Mouse (Mus musculus): Measurements from ENCODE around the gene Sox11. TPM values are rescaled to one million over a fixed set of nuclear protein-coding genes. Genes with fewer than 3 reads are reported as not detected.

Gene Sox11
- total RNA-seq, 2 experiments from 2014 or later, result not detected

DNA sequence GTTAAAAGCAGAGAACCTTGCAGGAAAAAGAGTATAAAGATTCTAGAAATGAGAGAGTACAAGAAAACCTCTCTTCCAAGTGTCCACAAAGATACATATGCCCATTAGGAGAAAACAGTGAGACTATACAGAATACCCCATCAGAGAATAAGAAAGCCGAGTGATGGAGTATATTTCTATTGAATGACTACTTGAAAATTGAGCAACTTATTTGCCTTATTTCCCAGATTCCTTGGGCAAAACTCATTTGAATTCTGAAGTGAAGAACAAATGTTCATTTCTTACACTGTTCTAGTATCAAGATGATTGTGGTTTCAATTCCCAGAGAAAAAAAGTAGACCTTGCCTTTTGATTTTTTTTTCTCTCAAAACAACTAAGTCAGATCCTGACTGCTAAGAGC, 4.9 kb downstream of the Sox11 start:
- ATAC-seq (replicated peaks; ENCODE audit: low FRiP score, poor library complexity, severe bottlenecking), result no peak

DNA sequence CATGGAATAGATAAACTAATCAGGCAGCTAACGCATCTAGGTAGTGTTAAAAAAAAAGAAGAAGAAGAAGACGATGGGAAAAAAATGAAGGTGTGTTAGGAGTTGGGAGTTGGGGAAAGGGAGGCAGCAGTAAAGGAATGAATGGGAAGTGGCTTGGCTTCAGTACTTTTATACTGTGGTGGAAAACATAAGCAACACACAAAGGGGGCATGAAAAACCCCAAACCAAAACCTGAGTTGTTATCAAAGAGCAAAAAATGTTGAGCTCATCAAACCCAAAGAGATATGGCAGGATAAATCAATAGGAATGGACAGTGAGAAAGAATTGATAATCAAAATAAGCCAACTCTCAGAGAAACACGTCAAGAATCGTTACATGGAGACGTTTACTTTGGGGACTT, 5.6 kb downstream of the Sox11 start:
- ATAC-seq (replicated peaks; ENCODE audit: low FRiP score, poor library complexity, severe bottlenecking), result no peak

DNA sequence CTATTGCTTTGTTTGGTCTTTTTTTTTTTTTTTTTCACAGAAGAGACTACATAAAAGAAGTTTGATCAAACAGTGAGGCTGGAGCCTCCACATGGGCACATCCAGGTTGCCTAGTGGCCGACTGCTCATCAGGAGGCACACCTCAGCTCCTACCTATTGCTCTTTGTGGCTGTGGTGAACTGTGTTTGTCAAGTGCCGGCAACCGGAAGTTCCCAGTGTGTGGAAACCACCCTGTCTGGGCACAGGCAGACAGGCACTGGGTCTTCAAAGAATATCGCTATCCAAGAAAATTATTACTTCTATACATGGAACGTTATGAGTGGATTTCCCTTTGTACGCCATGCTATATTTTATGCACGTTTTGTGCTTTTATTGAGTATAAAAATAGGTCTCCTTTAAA, 6.0 kb downstream of the Sox11 start:
- no peak for ATAC-seq (replicated peaks; ENCODE audit: low FRiP score, poor library complexity, severe bottlenecking)

DNA sequence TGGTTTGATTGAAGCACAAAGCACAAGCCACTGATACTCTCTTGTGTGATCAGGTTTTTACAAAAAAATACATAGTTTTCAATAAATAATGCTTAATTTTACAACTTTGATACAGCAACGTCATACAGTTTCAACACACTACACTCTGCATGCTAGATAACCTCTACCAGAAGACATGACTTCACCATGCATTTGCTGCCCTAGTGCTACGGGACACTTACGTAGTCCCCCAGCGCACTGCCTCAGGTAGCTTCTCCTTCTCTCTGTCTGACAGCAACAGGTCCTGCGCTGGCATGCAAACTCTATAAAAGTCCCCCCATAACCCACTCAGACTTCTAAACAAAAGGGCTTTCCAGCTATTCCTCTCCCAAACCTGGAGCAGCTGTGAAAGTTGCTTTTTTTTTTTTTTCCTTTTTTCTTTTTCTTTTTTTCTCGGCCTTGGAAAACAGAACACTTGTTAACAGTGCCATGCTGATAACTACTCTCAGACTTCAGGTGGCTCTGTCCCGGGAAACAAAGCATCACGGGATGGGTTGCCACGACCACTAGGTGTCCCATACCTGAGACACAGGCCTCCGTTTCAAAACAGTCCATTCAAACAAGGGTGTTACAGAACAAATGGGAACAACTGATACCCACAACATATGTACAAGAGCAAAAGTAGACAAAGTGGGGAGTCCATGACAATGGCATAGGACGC, 6.9 kb downstream of the Sox11 start:
- ATAC-seq (replicated peaks; ENCODE audit: low FRiP score, poor library complexity, severe bottlenecking), result no peak

DNA sequence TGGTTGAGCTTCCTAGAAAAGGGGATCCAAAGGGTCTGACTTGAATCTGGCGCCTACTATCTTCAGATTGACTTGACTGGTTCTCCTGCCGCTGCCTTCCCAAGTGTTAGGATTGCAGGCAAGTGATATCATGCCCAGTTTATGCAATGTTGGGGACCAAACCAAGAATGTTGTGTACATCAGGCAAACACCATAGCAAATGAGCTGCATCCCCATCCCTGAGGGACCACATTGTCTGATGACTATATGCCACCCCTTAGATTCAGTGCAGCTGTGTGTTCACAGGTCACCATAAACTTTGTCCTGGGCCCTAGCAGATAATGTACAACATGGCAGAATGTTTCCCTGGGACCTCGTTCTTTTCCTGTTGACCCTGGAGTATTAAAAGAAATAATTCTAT, 8.8 kb downstream of the Sox11 start:
- no peak for ATAC-seq (replicated peaks; ENCODE audit: low FRiP score, poor library complexity, severe bottlenecking)

DNA sequence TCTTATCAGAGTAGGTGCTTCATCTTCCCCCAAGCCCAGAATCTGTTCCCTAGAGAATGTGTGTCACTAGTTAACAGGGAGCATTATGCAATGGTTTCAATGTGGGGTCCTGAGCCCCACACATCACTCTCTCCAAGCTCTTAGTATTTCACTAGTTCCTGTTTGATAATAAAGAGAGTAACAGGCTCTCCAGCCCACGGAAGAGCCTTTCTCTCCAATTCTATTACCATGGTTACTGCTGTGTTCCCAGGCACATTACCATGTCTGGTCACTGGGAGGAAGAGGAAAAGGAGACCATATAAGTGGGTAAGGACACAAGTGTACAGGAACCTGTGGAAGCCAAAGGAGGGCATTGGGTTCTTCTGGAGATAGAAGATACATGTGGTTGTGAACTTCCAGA, 19.0 kb downstream of the Sox11 start:
- no peak for ATAC-seq (replicated peaks; ENCODE audit: low FRiP score, poor library complexity, severe bottlenecking)

DNA sequence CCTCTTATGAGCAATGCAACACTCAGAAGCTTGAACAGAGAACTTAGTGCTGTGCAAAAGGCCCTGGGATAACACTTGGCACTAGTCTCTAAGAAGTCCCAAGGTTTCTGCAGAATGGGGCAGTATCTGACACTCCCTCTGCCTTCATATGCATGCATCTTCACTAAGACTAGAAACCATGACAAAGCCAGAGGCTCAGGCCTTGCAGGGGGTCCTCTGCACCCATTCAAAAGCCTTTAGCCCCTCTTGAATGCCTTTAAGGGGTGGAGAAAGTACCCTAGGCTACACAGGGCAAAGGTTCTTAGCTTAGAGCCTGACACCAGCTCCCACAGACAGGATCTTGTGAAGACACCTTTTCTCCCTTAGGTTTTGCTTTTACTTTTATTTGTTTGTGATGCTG, 21.7 kb downstream of the Sox11 start:
- no peak for ATAC-seq (replicated peaks; ENCODE audit: low FRiP score, poor library complexity, severe bottlenecking)

DNA sequence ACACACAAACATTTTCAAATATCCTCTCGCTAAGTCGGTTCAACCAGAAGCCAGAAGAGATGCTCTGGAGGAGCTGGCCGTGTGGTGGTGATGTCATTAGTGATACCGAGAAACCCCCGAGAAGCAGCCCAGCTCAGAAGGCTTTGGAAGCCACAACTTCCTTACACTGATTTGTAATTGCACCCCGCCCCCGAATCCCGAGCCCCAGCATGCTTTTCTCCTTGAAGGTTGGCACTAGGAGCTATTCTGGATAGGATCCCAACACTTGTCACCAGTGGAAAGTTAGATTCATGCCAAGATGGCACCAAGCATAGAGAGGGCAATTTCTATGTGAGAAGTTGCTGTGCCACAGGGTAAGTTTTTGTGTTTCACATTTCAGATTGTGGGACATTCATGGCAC, 29.4 kb downstream of the Sox11 start:
- no peak for ATAC-seq (replicated peaks; ENCODE audit: low FRiP score, poor library complexity, severe bottlenecking)

DNA sequence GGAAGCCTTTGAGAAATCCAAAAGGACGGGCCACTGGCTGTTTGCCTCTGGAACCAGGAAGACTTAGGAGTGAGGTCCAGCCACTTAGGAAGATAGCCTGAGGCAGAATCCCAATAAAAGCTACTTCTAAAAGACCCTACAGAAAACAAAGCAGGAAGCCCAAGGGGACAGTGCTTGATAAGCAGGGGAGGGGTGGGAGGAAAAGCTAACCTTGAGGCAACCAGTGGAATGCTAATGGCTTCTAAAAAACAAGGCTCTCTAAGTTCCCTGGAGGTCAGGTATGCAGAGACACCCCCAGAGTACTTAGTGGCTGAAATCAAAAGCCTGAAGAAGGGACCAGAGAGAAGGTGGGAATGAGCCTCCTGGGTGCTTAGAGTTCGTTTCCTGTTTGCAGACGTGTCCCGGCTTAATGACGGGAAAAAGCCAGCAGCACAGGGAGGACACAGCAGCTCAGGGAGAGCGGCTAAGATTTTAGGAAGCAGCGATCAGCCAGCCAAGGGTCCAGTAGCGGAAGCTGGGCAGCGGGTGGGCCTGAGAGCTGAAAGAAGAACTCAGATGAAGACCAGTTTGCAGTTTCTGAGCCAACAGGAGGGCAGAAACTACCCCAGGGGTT, 30.4 kb downstream of the Sox11 start:
- no peak for ATAC-seq (replicated peaks; ENCODE audit: low FRiP score, poor library complexity, severe bottlenecking)

DNA sequence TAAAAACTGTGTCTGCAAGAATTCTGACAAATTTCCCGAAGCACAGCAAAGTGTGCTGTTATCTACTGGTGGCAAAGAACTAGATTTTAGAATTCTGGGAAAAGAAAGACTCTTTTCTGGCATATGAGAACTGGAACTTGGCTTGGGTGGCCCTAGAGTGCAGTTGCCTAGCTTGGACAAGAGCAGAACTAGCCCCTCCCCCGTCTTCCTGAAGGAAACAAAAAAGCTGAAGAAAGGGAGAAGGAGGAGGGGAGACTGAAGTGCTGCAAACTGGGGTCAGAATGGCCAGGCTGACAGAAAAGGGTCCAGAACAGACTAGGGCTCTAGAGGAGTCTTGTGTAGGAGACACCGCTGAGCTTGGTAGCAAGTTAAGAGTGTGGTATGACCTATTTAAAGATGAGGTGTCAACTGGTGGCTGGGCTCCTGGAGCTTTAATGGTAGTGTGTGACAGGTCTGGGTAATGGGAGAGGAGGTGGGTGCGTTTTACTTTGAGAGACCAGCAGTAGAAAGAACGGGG, 31.0 kb downstream of the Sox11 start:
- ATAC-seq (replicated peaks; ENCODE audit: low FRiP score, poor library complexity, severe bottlenecking), result no peak

DNA sequence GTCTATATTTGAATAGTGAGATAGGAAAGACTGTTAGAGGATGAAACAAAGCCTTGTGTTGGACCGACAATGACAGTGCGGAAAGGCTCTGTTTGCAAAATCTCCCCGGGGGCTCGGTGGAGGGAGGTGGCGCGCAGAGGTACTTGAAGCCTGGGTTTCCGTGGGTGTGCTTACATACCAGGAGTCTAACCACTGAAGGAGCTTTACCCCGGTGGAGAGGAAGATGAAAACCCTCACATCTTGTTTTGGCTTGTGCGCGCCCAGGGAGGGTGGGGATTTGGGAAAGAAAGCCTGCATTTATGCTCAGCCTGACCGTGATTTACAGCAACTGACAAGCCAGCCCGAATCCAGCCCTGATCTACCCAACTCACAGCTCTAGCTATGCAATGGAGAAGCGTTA, 31.7 kb downstream of the Sox11 start:
- no peak for ATAC-seq (replicated peaks; ENCODE audit: low FRiP score, poor library complexity, severe bottlenecking)

DNA sequence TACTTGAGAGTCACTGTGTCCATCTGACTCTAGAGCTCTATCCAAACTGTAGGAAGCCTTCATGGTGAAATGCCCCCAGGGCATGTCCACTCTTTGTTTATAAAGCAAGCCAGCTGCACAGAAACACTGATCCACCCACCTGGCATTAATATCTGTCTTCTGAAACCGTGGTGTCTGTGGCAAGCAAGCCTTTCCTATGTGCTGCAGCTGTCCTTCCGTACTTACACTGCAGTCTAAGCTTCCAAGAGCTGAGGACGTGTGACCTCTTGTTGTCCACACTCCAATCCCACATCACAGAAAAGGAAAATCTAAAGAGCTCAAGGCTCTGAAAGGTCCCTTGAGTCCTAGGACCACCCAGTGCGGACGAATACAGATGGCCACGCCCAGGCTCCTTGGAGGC, 32.4 kb downstream of the Sox11 start:
- no peak for ATAC-seq (replicated peaks; ENCODE audit: low FRiP score, poor library complexity, severe bottlenecking)

DNA sequence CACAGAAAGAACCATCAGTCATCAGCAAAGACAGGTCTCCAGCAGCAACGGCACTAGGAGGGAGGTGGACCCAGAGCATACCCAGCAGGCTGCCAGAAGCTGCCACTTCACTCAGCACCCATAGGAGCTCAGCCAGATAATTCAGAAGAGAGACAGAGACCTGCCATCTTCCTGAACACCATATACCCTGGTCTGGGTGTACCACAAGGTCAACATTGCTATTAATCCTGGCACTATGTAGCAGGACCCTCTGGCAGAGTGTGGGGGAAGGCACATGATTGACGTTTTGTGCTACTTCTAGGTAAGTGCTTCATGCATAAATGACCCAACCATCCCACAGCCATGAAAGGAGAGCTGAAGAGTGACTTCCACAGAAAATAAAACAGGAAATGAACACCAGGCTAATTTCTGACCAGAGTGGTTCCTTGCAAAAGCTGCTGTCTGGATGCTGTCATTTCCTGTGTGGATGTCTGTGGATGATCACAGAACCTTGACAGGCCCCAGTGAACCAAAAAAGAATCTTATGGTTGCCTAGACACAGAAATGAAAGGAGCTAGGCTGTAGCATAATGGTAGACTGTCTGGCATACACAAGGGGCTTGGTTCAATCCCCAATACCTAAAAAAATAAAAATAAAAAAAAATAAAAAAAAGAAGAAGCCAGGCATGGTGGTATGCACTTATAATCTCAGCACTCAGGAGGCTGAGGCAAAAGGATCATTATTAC, 37.5 kb downstream of the Sox11 start:
- ATAC-seq (replicated peaks; ENCODE audit: low FRiP score, poor library complexity, severe bottlenecking), result no peak

DNA sequence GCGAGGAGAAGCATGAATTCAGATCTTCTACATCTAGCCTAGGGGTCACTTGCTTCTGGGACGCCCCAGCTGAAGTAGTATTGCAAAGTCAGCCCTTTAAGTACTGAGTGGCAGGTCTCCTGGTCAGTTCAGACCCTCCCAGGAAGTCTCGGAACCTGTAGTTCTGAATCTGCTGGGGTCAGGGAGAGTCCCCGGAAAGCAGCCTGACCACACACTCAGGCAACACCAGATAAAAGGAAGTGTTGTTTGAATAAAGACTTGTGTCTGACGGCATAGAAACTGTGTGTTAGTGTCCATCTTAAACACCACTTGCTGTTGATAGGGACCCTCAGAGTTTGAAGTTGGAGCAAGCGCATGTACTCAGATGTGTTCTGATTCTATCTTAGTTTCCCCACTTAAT, 39.2 kb downstream of the Sox11 start:
- ATAC-seq (replicated peaks; ENCODE audit: low FRiP score, poor library complexity, severe bottlenecking), result no peak

DNA sequence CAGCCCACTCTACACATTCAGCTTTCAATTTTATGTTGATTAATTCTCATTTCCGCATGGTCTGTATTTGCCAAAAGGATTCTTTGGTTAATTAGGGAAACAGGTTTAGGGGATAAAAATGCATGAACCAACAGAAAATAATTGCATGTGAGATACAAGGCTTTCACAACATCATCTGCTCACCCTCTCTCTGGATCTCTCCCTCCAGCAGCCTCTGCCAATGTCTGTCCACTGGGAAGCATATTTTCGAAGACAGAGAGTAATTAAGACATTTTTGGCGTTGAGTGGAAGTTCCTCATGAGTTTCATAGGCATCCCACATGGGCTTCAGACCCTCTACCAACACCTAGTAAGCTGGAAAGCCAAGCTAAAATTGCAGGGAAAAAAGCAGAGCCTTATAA, 43.7 kb downstream of the Sox11 start:
- no peak for ATAC-seq (replicated peaks; ENCODE audit: low FRiP score, poor library complexity, severe bottlenecking)

DNA sequence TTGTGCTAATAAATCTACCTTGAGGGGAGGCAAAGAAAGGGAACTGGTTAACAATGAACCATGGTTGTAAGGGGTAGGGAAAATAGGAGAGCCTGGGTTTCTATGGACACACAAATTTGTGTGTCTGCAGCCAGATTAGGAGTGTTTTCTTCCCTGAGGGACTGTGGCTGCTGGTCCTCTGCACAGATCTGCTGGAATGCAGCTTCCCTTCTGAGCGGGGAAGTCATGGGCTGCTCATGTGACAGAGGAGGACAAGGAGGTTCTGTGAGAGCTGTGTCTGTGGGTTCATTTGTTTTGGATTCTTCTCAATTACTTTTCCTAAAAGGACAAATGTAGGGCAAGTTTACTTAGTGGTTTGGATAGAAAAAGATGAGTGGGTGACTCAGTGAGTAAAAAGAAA, 48.2 kb downstream of the Sox11 start:
- ATAC-seq (replicated peaks; ENCODE audit: low FRiP score, poor library complexity, severe bottlenecking), result no peak

DNA sequence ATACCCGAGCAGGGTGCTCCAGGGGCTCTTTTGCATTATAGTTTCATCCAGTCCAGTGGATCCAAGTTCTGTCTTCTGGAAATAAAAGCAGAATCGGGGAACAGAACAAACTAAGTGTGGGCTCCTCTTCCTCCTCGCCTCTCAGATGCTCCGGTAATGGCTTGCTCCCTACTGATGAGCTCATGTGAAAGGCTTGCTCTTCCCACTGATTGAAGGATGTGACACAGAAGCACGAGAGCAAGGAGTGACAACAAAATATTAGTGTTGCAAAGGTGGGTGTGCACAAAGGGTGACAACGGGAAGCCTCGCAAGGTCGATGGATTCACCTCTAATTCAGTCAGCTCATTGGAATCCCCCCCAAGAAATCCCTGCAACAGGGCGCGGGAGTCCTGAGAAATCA, 48.6 kb downstream of the Sox11 start:
- ATAC-seq (replicated peaks; ENCODE audit: low FRiP score, poor library complexity, severe bottlenecking), result no peak

DNA sequence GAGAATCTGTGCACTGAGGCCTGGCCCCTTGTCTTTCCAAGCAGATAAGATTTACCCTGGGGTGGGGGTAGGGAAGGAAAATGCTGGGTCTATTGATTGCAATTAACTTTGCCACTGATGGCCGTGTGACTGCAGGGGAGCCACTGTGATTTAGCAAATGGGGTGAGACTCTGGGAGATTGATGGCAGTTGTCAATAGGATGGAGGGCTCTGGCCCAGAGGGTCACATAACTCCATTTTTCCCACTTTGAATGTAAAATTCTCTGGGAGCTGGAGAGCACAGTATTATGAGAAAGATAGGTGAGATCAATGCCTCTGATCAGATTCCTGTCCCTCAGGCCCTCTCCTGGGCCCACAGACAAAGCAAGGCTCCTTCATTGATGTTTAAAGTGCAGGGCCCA, 49.2 kb downstream of the Sox11 start:
- ATAC-seq (replicated peaks; ENCODE audit: low FRiP score, poor library complexity, severe bottlenecking), result no peak

Measured in erythroid progenitor cell, adult 5-6 weeks (primary cell).